Mouse (Mus musculus) neural tube, embryonic 13.5 days (tissue): Measurements from ENCODE around the gene Bche. TPM values are rescaled to one million over a fixed set of nuclear protein-coding genes. Genes with fewer than 3 reads are reported as not detected.
A peak's percentile ranks its signal among the peaks of the same experiment; 100 is the strongest.

Experiments
- ATAC-seq: fragments of 200-750 bp; cut with Nextera tagmentation; 2 replicates; pipeline ENCODE4 v1.8.0; 2017; ENCODE audit warnings: low read depth, mild to moderate bottlenecking, moderate TSS enrichment, moderate library complexity
- H3K27ac ChIP-seq: fragments of 300-500 bp; sonication (generic); replicated peaks from 2 replicates; pipeline ENCODE4 v1.5.1; 2015; ENCODE audit warnings: moderate library complexity, mild to moderate bottlenecking, inconsistent platforms
- H3K27me3 ChIP-seq: fragments of 300-500 bp; sonication (generic); 2 replicates; pipeline ENCODE4 v1.6.1; 2015; ENCODE audit warnings: mild to moderate bottlenecking, inconsistent platforms
- H3K36me3 ChIP-seq: fragments of 300-500 bp; sonication (generic); 2 replicates; pipeline ENCODE4 v1.6.1; 2015; ENCODE audit warnings: mild to moderate bottlenecking, inconsistent platforms
- H3K4me1 ChIP-seq: fragments of 300-500 bp; sonication (generic); replicated peaks from 2 replicates; pipeline ENCODE4 v1.6.1; 2015; ENCODE audit warnings: inconsistent platforms
- H3K4me2 ChIP-seq: fragments of 300-500 bp; sonication (generic); 2 replicates; pipeline ENCODE4 v1.6.1; 2015; ENCODE audit warnings: inconsistent platforms, mild to moderate bottlenecking, moderate library complexity
- H3K4me3 ChIP-seq: fragments of 300-500 bp; sonication (generic); 2 replicates; pipeline ENCODE4 v1.5.1; 2015; ENCODE audit warnings: mild to moderate bottlenecking, inconsistent platforms
- H3K9ac ChIP-seq: fragments of 300-500 bp; sonication (generic); 2 replicates; pipeline ENCODE4 v1.6.1; 2015; ENCODE audit warnings: moderate library complexity, mild to moderate bottlenecking, inconsistent platforms
- H3K9me3 ChIP-seq: fragments of 300-500 bp; sonication (generic); 2 replicates; pipeline ENCODE4 v1.6.1; 2016; ENCODE audit warnings: inconsistent platforms
- WGBS: fragments of 180-500 bp; shearing (Covaris S2); methylation state at CpG from one replicate; pipeline ENCODE4 v1.1.7; 2015; 5-methylcytosine and 5-hydroxymethylcytosine counted together
- polyA plus RNA-seq: library from polyadenylated mRNA; unstranded; fragments of >200 nt; fragmentation: Nextera tagmentation; extraction: Ambion mirVana; gene quantifications from 2 replicates; pipeline ENCODE4 v1.2.1, GENCODE M21; 2015

Bche gene
- 3.7 and 4.4 TPM in 2 replicates for polyA plus RNA-seq

- Histone ChIP-seq H3K36me3 (no peaks in the 10 kb centered on the region), H3K4me2 (peak within 1 kb of the TSS; percentile 68), H3K27ac (no peak within 1 kb of the TSS), H3K9ac (peak within 1 kb of the TSS; percentile 64), H3K9me3 (no peaks in the 10 kb centered on the region), H3K4me1 (peaks cover 6% of the 10 kb centered on the region; the same call in 1 of the 2 replicates), H3K4me3 (peak within 1 kb of the TSS; percentile 42), H3K27me3 (no peaks in the 10 kb centered on the region)
- ATAC-seq = no peak
- 18% methylated on average over 10 of the region's 10 CpGs for WGBS
Measured at GRCm38 (mm10) chr3:73708410-73708714, at the start of gene Bche. Bche (minus strand) TSS chr3:73708415.

GRCm38 (mm10) chr3:73741998-73742397 is 33.8 kb upstream of the Bche start:
- Histone ChIP-seq H3K4me3 (no peak overlapping the region), H3K36me3 (no peaks in the 10 kb centered on the region), H3K27me3 (no peaks in the 10 kb centered on the region), H3K27ac (no peak overlapping the region), H3K9ac (no peak overlapping the region), H3K4me1 (no peaks in the 10 kb centered on the region), H3K4me2 (no peak overlapping the region), H3K9me3 (no peaks in the 10 kb centered on the region)
- ATAC-seq = no peak

GRCm38 (mm10) chr3:73731677-73732076 is 23.5 kb upstream of the Bche start:
- H3K4me2 ChIP-seq = no peak overlapping the region
- no peaks in the 10 kb centered on the region for H3K9me3 ChIP-seq
- H3K36me3 ChIP-seq = no peaks in the 10 kb centered on the region
- H3K4me3 ChIP-seq = no peak overlapping the region
- no peaks in the 10 kb centered on the region for H3K4me1 ChIP-seq
- 47% methylated on average over 2 of the region's 2 CpGs for WGBS
- no peak overlapping the region for H3K27ac ChIP-seq
- no peak for ATAC-seq
- H3K27me3 ChIP-seq = no peaks in the 10 kb centered on the region
- no peak overlapping the region for H3K9ac ChIP-seq

- H3K27ac ChIP-seq = no peak overlapping the region
- no peak overlapping the region for H3K4me3 ChIP-seq
- H3K9me3 ChIP-seq = no peaks in the 10 kb centered on the region
- ATAC-seq = no peak
- no peak overlapping the region for H3K9ac ChIP-seq
- WGBS = 63% methylated on average over 5 of the region's 5 CpGs
- H3K36me3 ChIP-seq = no peaks in the 10 kb centered on the region
- H3K4me1 ChIP-seq = no peaks in the 10 kb centered on the region
- H3K27me3 ChIP-seq = no peaks in the 10 kb centered on the region
- H3K4me2 ChIP-seq = no peak overlapping the region
Measured at GRCm38 (mm10) chr3:73729511-73729910, 21.3 kb upstream of the Bche start.

GRCm38 (mm10) chr3:73725711-73726110 is 17.5 kb upstream of the Bche start:
- Histone ChIP-seq H3K9ac (no peak overlapping the region), H3K4me3 (no peak overlapping the region), H3K9me3 (no peaks in the 10 kb centered on the region), H3K27me3 (no peaks in the 10 kb centered on the region), H3K4me1 (no peaks in the 10 kb centered on the region), H3K4me2 (no peak overlapping the region), H3K36me3 (no peaks in the 10 kb centered on the region), H3K27ac (no peak overlapping the region)
- no peak for ATAC-seq

- Histone ChIP-seq H3K9me3 (no peaks in the 10 kb centered on the region), H3K4me2 (no peak overlapping the region), H3K27me3 (no peaks in the 10 kb centered on the region), H3K4me3 (no peak overlapping the region), H3K27ac (no peak overlapping the region), H3K4me1 (no peaks in the 10 kb centered on the region), H3K36me3 (no peaks in the 10 kb centered on the region), H3K9ac (no peak overlapping the region)
- 80% methylated on average over 1 of the region's 1 CpGs for WGBS
- no peak for ATAC-seq
Measured at GRCm38 (mm10) chr3:73724869-73725268, 16.7 kb upstream of the Bche start.

- no peaks in the 10 kb centered on the region for H3K27me3 ChIP-seq
- 93% methylated on average over 1 of the region's 1 CpGs for WGBS
- no peak for ATAC-seq
Measured at GRCm38 (mm10) chr3:73717610-73718284, 9.5 kb upstream of the Bche start.

GRCm38 (mm10) chr3:73709871-73710270 is 1.7 kb upstream of the Bche start:
- H3K4me3 ChIP-seq = no peak overlapping the region
- H3K4me2 ChIP-seq = no peak overlapping the region
- no peaks in the 10 kb centered on the region for H3K36me3 ChIP-seq
- ATAC-seq = no peak
- H3K27me3 ChIP-seq = no peaks in the 10 kb centered on the region
- H3K27ac ChIP-seq = no peak overlapping the region
- peaks cover 6% of the 10 kb centered on the region; the same call in 1 of the 2 replicates for H3K4me1 ChIP-seq
- no peak overlapping the region for H3K9ac ChIP-seq
- 79% methylated on average over 8 of the region's 8 CpGs for WGBS
- no peaks in the 10 kb centered on the region for H3K9me3 ChIP-seq

More at GRCm38 (mm10) chr3:73717610-73718284, 9.5 kb upstream of the Bche start:
- Histone ChIP-seq H3K4me2 (no peak overlapping the region), H3K36me3 (no peaks in the 10 kb centered on the region), H3K9me3 (no peaks in the 10 kb centered on the region), H3K4me3 (no peak overlapping the region), H3K9ac (no peak overlapping the region), H3K4me1 (no peaks in the 10 kb centered on the region), H3K27ac (no peak overlapping the region)

- ATAC-seq = peak; percentile 89
- peak overlapping the region; percentile 68 for H3K4me2 ChIP-seq
- peak overlapping the region; percentile 42 for H3K4me3 ChIP-seq
- no peaks in the 10 kb centered on the region for H3K36me3 ChIP-seq
- no peak overlapping the region for H3K27ac ChIP-seq
- H3K9ac ChIP-seq = peak overlapping the region; percentile 64
- no peaks in the 10 kb centered on the region for H3K9me3 ChIP-seq
- peaks cover 6% of the 10 kb centered on the region; the same call in 1 of the 2 replicates for H3K4me1 ChIP-seq
- H3K27me3 ChIP-seq = no peaks in the 10 kb centered on the region
- 19% methylated on average over 20 of the region's 20 CpGs for WGBS
Measured at GRCm38 (mm10) chr3:73707461-73708409, 480 bp downstream of the Bche start.

GRCm38 (mm10) chr3:73706544-73706943 is 1.7 kb downstream of the Bche start:
- Histone ChIP-seq H3K27ac (no peak overlapping the region), H3K9ac (no peak overlapping the region), H3K9me3 (no peaks in the 10 kb centered on the region), H3K4me1 (peaks cover 6% of the 10 kb centered on the region; the same call in 1 of the 2 replicates), H3K36me3 (no peaks in the 10 kb centered on the region), H3K4me3 (no peak overlapping the region), H3K27me3 (no peaks in the 10 kb centered on the region), H3K4me2 (no peak overlapping the region)
- ATAC-seq = no peak
- WGBS = 52% methylated on average over 1 of the region's 1 CpGs

- no peaks in the 10 kb centered on the region for H3K9me3 ChIP-seq
- no peaks in the 10 kb centered on the region for H3K4me1 ChIP-seq
- H3K27me3 ChIP-seq = no peaks in the 10 kb centered on the region
- no peak overlapping the region for H3K9ac ChIP-seq
- H3K27ac ChIP-seq = no peak overlapping the region
- ATAC-seq = no peak
- no peak overlapping the region for H3K4me2 ChIP-seq
- no peaks in the 10 kb centered on the region for H3K36me3 ChIP-seq
- H3K4me3 ChIP-seq = no peak overlapping the region
- WGBS = 89% methylated on average over 1 of the region's 1 CpGs
Measured at GRCm38 (mm10) chr3:73698889-73699288, 9.3 kb downstream of the Bche start.

- H3K9ac ChIP-seq = no peak overlapping the region
- H3K9me3 ChIP-seq = no peaks in the 10 kb centered on the region
- H3K4me2 ChIP-seq = no peak overlapping the region
- H3K27me3 ChIP-seq = no peaks in the 10 kb centered on the region
- WGBS = 79% methylated on average over 1 of the region's 1 CpGs
- ATAC-seq = no peak
- H3K36me3 ChIP-seq = no peaks in the 10 kb centered on the region
- H3K4me3 ChIP-seq = no peak overlapping the region
- no peak overlapping the region for H3K27ac ChIP-seq
- no peaks in the 10 kb centered on the region for H3K4me1 ChIP-seq
Measured at GRCm38 (mm10) chr3:73673333-73673732, 34.9 kb downstream of the Bche start.
